Mouse (Mus musculus): ENCODE measurements at regions not wholly inside any gene's neighbourhood (a gene's known extent, or its start where the extent isn't known, plus 50 kb on each side); places are given as distances from the start of the nearest gene placed in this dataset.
A peak's percentile ranks its signal among the peaks of the same experiment; 100 is the strongest.

GRCm38 (mm10) chr15:32799222-32799621 is 554.6 kb downstream of the Sema5a start:
- Histone ChIP-seq H3K27ac (ENCODE audit: low read depth, low read length) (no peak overlapping the region), H3K4me1 (ENCODE audit: insufficient read depth) (no peaks in the 10 kb centered on the region), H3K36me3 (ENCODE audit: insufficient read depth) (no peaks in the 10 kb centered on the region), H3K27me3 (ENCODE audit: insufficient read depth, low read length) (no peaks in the 10 kb centered on the region), H3K4me3 (ENCODE audit: low read depth, low read length) (no peak overlapping the region), H3K4me2 (ENCODE audit: low read depth) (no peak overlapping the region), H3K9ac (no peak overlapping the region), H3K9me3 (ENCODE audit: low read length) (peaks cover 9% of the 10 kb centered on the region; the same call in 1 of the 2 replicates)
- no peak for TF ChIP-seq CTCF (IDR thresholded peaks at IDR 0.05; ENCODE audit: low read depth)
- DNase-seq: no peak
- 93% methylated on average over 1 of the region's 1 CpGs for WGBS
- no peak for ATAC-seq

DNA sequence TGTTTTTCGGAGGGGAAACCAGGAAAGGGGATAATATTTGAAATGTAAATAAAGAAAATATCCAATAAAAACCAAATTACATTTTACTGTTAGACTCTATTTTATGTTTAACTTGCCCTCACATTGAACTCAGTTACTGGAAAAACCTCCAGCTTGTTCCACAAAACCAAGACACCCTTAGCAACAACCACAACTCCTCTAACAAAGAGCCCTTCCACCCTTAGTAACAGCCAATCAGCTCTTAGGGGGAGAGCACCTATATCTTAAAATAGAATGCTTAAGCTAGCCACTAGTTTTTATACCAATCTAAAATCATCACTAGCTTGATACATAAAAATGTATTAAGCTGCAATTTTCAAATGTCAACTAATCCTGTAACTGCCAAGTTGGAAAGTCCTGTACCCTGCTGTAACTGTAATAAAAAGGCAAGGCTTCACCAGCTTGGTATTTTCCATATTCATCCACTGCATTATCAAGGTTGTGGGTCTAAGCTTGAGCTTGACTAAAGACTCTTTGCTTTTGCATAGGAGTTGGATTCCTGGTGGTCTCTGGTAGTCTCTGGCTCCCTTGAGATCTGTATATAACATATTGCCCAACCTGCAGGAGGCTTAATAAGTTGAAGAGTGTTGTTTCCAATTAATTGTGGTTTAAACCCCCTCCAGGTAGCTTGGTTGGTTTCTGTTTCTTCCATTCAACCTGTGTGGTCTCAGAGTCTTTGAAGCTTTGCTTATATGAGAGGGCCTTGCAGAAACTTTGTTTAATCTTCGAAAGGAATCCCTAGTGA is 566.4 kb downstream of the Sema5a start:
- H3K4me2 ChIP-seq (ENCODE audit: low read depth): no peak overlapping the region
- ATAC-seq (no peak), DNase-seq (no peak)
- no peaks in the 10 kb centered on the region for H3K36me3 ChIP-seq (ENCODE audit: insufficient read depth)
- no peaks in the 10 kb centered on the region for H3K9me3 ChIP-seq (ENCODE audit: low read length)
- no peak overlapping the region for H3K4me3 ChIP-seq (ENCODE audit: low read depth, low read length)
- no peak overlapping the region for H3K27ac ChIP-seq (ENCODE audit: low read depth, low read length)
- H3K4me1 ChIP-seq (ENCODE audit: insufficient read depth): no peaks in the 10 kb centered on the region
- WGBS: 72% methylated on average over 2 of the region's 2 CpGs
- no peaks in the 10 kb centered on the region for H3K27me3 ChIP-seq (ENCODE audit: insufficient read depth, low read length)
- TF ChIP-seq CTCF (IDR thresholded peaks at IDR 0.05; ENCODE audit: low read depth): no peak
- H3K9ac ChIP-seq: no peak overlapping the region

GRCm38 (mm10) chr15:32839966-32840365 is 595.4 kb downstream of the Sema5a start:
- DNase-seq (no peak), ATAC-seq (peak; percentile 54)
- TF ChIP-seq CTCF (IDR thresholded peaks at IDR 0.05; ENCODE audit: low read depth): no peak
- Histone ChIP-seq H3K4me3 (ENCODE audit: low read depth, low read length) (no peak overlapping the region), H3K27ac (ENCODE audit: low read depth, low read length) (no peak overlapping the region), H3K9me3 (ENCODE audit: low read length) (no peaks in the 10 kb centered on the region), H3K27me3 (ENCODE audit: insufficient read depth, low read length) (no peaks in the 10 kb centered on the region), H3K9ac (no peak overlapping the region), H3K36me3 (ENCODE audit: insufficient read depth) (no peaks in the 10 kb centered on the region), H3K4me1 (ENCODE audit: insufficient read depth) (no peaks in the 10 kb centered on the region), H3K4me2 (ENCODE audit: low read depth) (no peak overlapping the region)
- 82% methylated on average over 1 of the region's 1 CpGs for WGBS

Data from forebrain, postnatal 0 days (tissue).